Mouse (Mus musculus): ENCODE data around the gene Fmnl1.

- TF ChIP-seq POLR2A (IDR thresholded peaks at IDR 0.05; ENCODE audit: insufficient read length, low read depth) (peak; percentile 20), E2F4 (IDR thresholded peaks at IDR 0.05; ENCODE audit: insufficient read depth) (no peak), MYOD1 (IDR thresholded peaks at IDR 0.05; ENCODE audit: control insufficient read depth in 1 of 3, insufficient read length in 2 of 3, low read depth in 2 of 3) (no peak), POLR2AphosphoS2 (IDR thresholded peaks at IDR 0.05; ENCODE audit: insufficient read length, low read depth) (no peak), MAX (IDR thresholded peaks at IDR 0.05; ENCODE audit: low read depth) (no peak), TCF12 (IDR thresholded peaks at IDR 0.05; ENCODE audit: insufficient read depth, poor library complexity, severe bottlenecking) (no peak), REST (IDR thresholded peaks at IDR 0.05; ENCODE audit: insufficient read depth, insufficient read length) (no peak)
These were observed 28.3 kb upstream of the Fmnl1 start for GRCm38 (mm10) chr11:103142441-103143182.

Measured in myocyte (in vitro differentiated cells).